Mouse (Mus musculus): ENCODE measurements around the gene Lce3e. TPM values are rescaled to one million over a fixed set of nuclear protein-coding genes. Genes with fewer than 3 reads are reported as not detected.

Gene Lce3e
- not detected in 2 replicates for polyA plus RNA-seq (2012; ENCODE audit: insufficient read depth, insufficient read length, missing spikeins)

GRCm38 (mm10) chr3:92966761-92967160 lies at the start of gene Lce3e:
Gene Lce3e, plus strand, starts transcription at chr3:92967061.
- no peaks in the 10 kb centered on the region for H3K4me1 ChIP-seq (ENCODE audit: control insufficient read depth, insufficient read depth, insufficient read length, low read length)
- H3K4me3 ChIP-seq (ENCODE audit: insufficient read depth, low read depth, low read length) = no peak within 1 kb of the TSS
- H3K27ac ChIP-seq (replicated peaks; ENCODE audit: low read depth, low read length) = no peak within 1 kb of the TSS

GRCm38 (mm10) chr3:92920364-92920763 lies 46.5 kb upstream of the Lce3e start:
- H3K27ac ChIP-seq (replicated peaks; ENCODE audit: low read depth, low read length) = no peak overlapping the region
- no peaks in the 10 kb centered on the region for H3K4me1 ChIP-seq (ENCODE audit: control insufficient read depth, insufficient read depth, insufficient read length, low read length)
- no peak overlapping the region for H3K4me3 ChIP-seq (ENCODE audit: insufficient read depth, low read depth, low read length)

GRCm38 (mm10) chr3:92926130-92926529 lies 40.7 kb upstream of the Lce3e start, which contains the start of gene Lce3a:
Gene Lce3a, minus strand, starts transcription at chr3:92926230.
- H3K4me1 ChIP-seq (ENCODE audit: control insufficient read depth, insufficient read depth, insufficient read length, low read length) = no peaks in the 10 kb centered on the region
- no peak within 1 kb of the TSS for H3K27ac ChIP-seq (replicated peaks; ENCODE audit: low read depth, low read length)
- H3K4me3 ChIP-seq (ENCODE audit: insufficient read depth, low read depth, low read length) = no peak within 1 kb of the TSS

- no peaks in the 10 kb centered on the region for H3K4me1 ChIP-seq (ENCODE audit: control insufficient read depth, insufficient read depth, insufficient read length, low read length)
- no peak within 1 kb of the TSS for H3K27ac ChIP-seq (replicated peaks; ENCODE audit: low read depth, low read length)
- H3K4me3 ChIP-seq (ENCODE audit: insufficient read depth, low read depth, low read length) = no peak within 1 kb of the TSS
These were observed 34.2 kb upstream of the Lce3e start, which contains the start of gene Lce3b for GRCm38 (mm10) chr3:92932679-92933078. Gene Lce3b, plus strand, starts transcription at chr3:92932979.

GRCm38 (mm10) chr3:92944186-92944585 lies 22.7 kb upstream of the Lce3e start, which contains the start of gene Lce3c:
Gene Lce3c, plus strand, starts transcription at chr3:92944486.
- no peak within 1 kb of the TSS for H3K4me3 ChIP-seq (ENCODE audit: insufficient read depth, low read depth, low read length)
- no peaks in the 10 kb centered on the region for H3K4me1 ChIP-seq (ENCODE audit: control insufficient read depth, insufficient read depth, insufficient read length, low read length)
- no peak within 1 kb of the TSS for H3K27ac ChIP-seq (replicated peaks; ENCODE audit: low read depth, low read length)

GRCm38 (mm10) chr3:92957090-92957489 lies 9.8 kb upstream of the Lce3e start, which contains the start of gene Lce3d:
Gene Lce3d, plus strand, starts transcription at chr3:92957390.
- Histone ChIP-seq H3K4me3 (ENCODE audit: insufficient read depth, low read depth, low read length) (no peak within 1 kb of the TSS), H3K27ac (replicated peaks; ENCODE audit: low read depth, low read length) (no peak within 1 kb of the TSS), H3K4me1 (ENCODE audit: control insufficient read depth, insufficient read depth, insufficient read length, low read length) (no peaks in the 10 kb centered on the region)

GRCm38 (mm10) chr3:92978484-92978883 lies 11.6 kb downstream of the Lce3e start:
- Histone ChIP-seq H3K27ac (replicated peaks; ENCODE audit: low read depth, low read length) (no peak overlapping the region), H3K4me3 (ENCODE audit: insufficient read depth, low read depth, low read length) (no peak overlapping the region), H3K4me1 (ENCODE audit: control insufficient read depth, insufficient read depth, insufficient read length, low read length) (no peaks in the 10 kb centered on the region)

GRCm38 (mm10) chr3:92991926-92992325 lies 25.1 kb downstream of the Lce3e start, which contains the start of gene Lce3f:
Gene Lce3f, plus strand, starts transcription at chr3:92992226.
- H3K27ac ChIP-seq (replicated peaks; ENCODE audit: low read depth, low read length) = no peak within 1 kb of the TSS
- no peaks in the 10 kb centered on the region for H3K4me1 ChIP-seq (ENCODE audit: control insufficient read depth, insufficient read depth, insufficient read length, low read length)
- H3K4me3 ChIP-seq (ENCODE audit: insufficient read depth, low read depth, low read length) = no peak within 1 kb of the TSS

- H3K4me1 ChIP-seq (ENCODE audit: control insufficient read depth, insufficient read depth, insufficient read length, low read length) = no peaks in the 10 kb centered on the region
- H3K27ac ChIP-seq (replicated peaks; ENCODE audit: low read depth, low read length) = no peak overlapping the region
- H3K4me3 ChIP-seq (ENCODE audit: insufficient read depth, low read depth, low read length) = no peak overlapping the region
These were observed 31.8 kb downstream of the Lce3e start for GRCm38 (mm10) chr3:92998691-92999090.

- Histone ChIP-seq H3K27ac (replicated peaks; ENCODE audit: low read depth, low read length) (no peak overlapping the region), H3K4me1 (ENCODE audit: control insufficient read depth, insufficient read depth, insufficient read length, low read length) (no peaks in the 10 kb centered on the region), H3K4me3 (ENCODE audit: insufficient read depth, low read depth, low read length) (no peak overlapping the region)
These were observed 33.8 kb downstream of the Lce3e start for GRCm38 (mm10) chr3:93000621-93001020.

- H3K4me1 ChIP-seq (ENCODE audit: control insufficient read depth, insufficient read depth, insufficient read length, low read length) = no peaks in the 10 kb centered on the region
- H3K4me3 ChIP-seq (ENCODE audit: insufficient read depth, low read depth, low read length) = no peak overlapping the region
- H3K27ac ChIP-seq (replicated peaks; ENCODE audit: low read depth, low read length) = no peak overlapping the region
These were observed 36.0 kb downstream of the Lce3e start for GRCm38 (mm10) chr3:93002843-93003242.

- no peak overlapping the region for H3K4me3 ChIP-seq (ENCODE audit: insufficient read depth, low read depth, low read length)
- no peak overlapping the region for H3K27ac ChIP-seq (replicated peaks; ENCODE audit: low read depth, low read length)
- no peaks in the 10 kb centered on the region for H3K4me1 ChIP-seq (ENCODE audit: control insufficient read depth, insufficient read depth, insufficient read length, low read length)
These were observed 47.5 kb downstream of the Lce3e start for GRCm38 (mm10) chr3:93014378-93014801.

- no peak overlapping the region for H3K4me3 ChIP-seq (ENCODE audit: insufficient read depth, low read depth, low read length)
- H3K27ac ChIP-seq (replicated peaks; ENCODE audit: low read depth, low read length) = no peak overlapping the region
- H3K4me1 ChIP-seq (ENCODE audit: control insufficient read depth, insufficient read depth, insufficient read length, low read length) = no peaks in the 10 kb centered on the region
These were observed 48.0 kb downstream of the Lce3e start for GRCm38 (mm10) chr3:93014871-93015270.

GRCm38 (mm10) chr3:93015460-93016104 lies 48.7 kb downstream of the Lce3e start, which contains the start of gene Crct1:
Gene Crct1, minus strand, starts transcription at chr3:93015687.
- Histone ChIP-seq H3K4me3 (ENCODE audit: insufficient read depth, low read depth, low read length) (no peak within 1 kb of the TSS), H3K4me1 (ENCODE audit: control insufficient read depth, insufficient read depth, insufficient read length, low read length) (no peaks in the 10 kb centered on the region), H3K27ac (replicated peaks; ENCODE audit: low read depth, low read length) (no peak within 1 kb of the TSS)

Measured in brown adipose tissue, adult 24 weeks (tissue).